Mouse (Mus musculus) bone marrow, adult 2 months (tissue): ENCODE results near the gene D630036H23Rik.

Experiments
- CTCF ChIP-seq: fragments of 200-500 bp; IDR thresholded peaks from 2 replicates; pipeline ENCODE4 v1.5.1; 2011; ENCODE audit warnings: low read length, control low read depth; ENCODE audit not compliant: control insufficient read depth, insufficient read depth
- POLR2A ChIP-seq: fragments of 200-500 bp; IDR thresholded peaks from 2 replicates; pipeline ENCODE4 v1.6.1; 2011; ENCODE audit warnings: low read depth, mild to moderate bottlenecking, control low read depth, low read length, borderline replicate concordance; ENCODE audit not compliant: control insufficient read depth

GRCm38 (mm10) chr12:36360693-36361092, 21.3 kb downstream of the D630036H23Rik start:
- no peak for TF ChIP-seq POLR2A
- TF ChIP-seq CTCF: no peak
